Mouse (Mus musculus) ES-Bruce4 (cell line): ENCODE results near the gene Adam17. TPM values are rescaled to one million over a fixed set of nuclear protein-coding genes. Genes with fewer than 3 reads are reported as not detected.

ENCODE experiments used
- H3K27ac ChIP-seq: 2 replicates; pipeline ENCODE4 v1.5.1; 2012; ENCODE audit warnings: low read length, inconsistent platforms; ENCODE audit not compliant: insufficient read depth
- H3K27me3 ChIP-seq: 2 replicates; pipeline ENCODE4 v1.6.1; 2012; ENCODE audit warnings: mild to moderate bottlenecking, low read length, inconsistent platforms; ENCODE audit not compliant: control insufficient read depth, poor library complexity, insufficient read depth, severe bottlenecking
- H3K36me3 ChIP-seq: 2 replicates; pipeline ENCODE4 v1.6.1; 2012; ENCODE audit warnings: inconsistent platforms, mild to moderate bottlenecking, low read length, moderate library complexity; ENCODE audit not compliant: control insufficient read depth, poor library complexity, insufficient read depth, severe bottlenecking
- H3K4me1 ChIP-seq: one replicate; pipeline ENCODE4 v1.8.1; 2011; ENCODE audit warnings: low read length; ENCODE audit not compliant: control insufficient read depth, insufficient read depth
- H3K4me3 ChIP-seq: 2 replicates; pipeline ENCODE4 v1.5.1; 2011; ENCODE audit warnings: low read depth, mild to moderate bottlenecking, low read length
- H3K9ac ChIP-seq: 2 replicates; pipeline ENCODE4 v1.6.1; 2012; ENCODE audit warnings: low read depth, mild to moderate bottlenecking, inconsistent platforms; ENCODE audit not compliant: poor library complexity, severe bottlenecking
- H3K9me3 ChIP-seq: replicated peaks from 2 replicates; pipeline ENCODE4 v1.6.1; 2012; ENCODE audit warnings: mild to moderate bottlenecking, low read length, inconsistent platforms; ENCODE audit not compliant: control insufficient read depth, poor library complexity, insufficient read depth, severe bottlenecking
- CTCF ChIP-seq: IDR thresholded peaks from one replicate; pipeline ENCODE4 v1.8.1; 2011; ENCODE audit warnings: low read depth, low read length
- EP300 ChIP-seq: IDR thresholded peaks from 2 replicates; pipeline ENCODE4 v1.6.1; 2011; ENCODE audit warnings: low read depth, low read length; ENCODE audit not compliant: insufficient read depth
- POLR2A ChIP-seq: IDR thresholded peaks from one replicate; pipeline ENCODE4 v1.8.1; 2011; ENCODE audit warnings: low read length; ENCODE audit not compliant: insufficient read depth
- polyA plus RNA-seq: library from polyadenylated mRNA; stranded (reverse); fragments of >200 nt; gene quantifications from 2 replicates; pipeline ENCODE4 v1.2.4, GENCODE M21; 2011; ENCODE audit warnings: low read depth; ENCODE audit not compliant: missing spikeins, insufficient read depth, insufficient read length

The Adam17 gene
- polyA plus RNA-seq, 1 experiment: 36.4 TPM

- Histone ChIP-seq H3K27me3 (no peaks in the 10 kb centered on the region), H3K4me3 (no peak overlapping the region), H3K4me1 (no peaks in the 10 kb centered on the region), H3K9ac (no peak overlapping the region), H3K36me3 (no peaks in the 10 kb centered on the region), H3K27ac (no peak overlapping the region), H3K9me3 (no peaks in the 10 kb centered on the region)
- no peak for TF ChIP-seq EP300
- no peak for TF ChIP-seq CTCF
Observed at GRCm38 (mm10) chr12:21375376-21376157, 2.1 kb upstream of the Adam17 start.

DNA sequence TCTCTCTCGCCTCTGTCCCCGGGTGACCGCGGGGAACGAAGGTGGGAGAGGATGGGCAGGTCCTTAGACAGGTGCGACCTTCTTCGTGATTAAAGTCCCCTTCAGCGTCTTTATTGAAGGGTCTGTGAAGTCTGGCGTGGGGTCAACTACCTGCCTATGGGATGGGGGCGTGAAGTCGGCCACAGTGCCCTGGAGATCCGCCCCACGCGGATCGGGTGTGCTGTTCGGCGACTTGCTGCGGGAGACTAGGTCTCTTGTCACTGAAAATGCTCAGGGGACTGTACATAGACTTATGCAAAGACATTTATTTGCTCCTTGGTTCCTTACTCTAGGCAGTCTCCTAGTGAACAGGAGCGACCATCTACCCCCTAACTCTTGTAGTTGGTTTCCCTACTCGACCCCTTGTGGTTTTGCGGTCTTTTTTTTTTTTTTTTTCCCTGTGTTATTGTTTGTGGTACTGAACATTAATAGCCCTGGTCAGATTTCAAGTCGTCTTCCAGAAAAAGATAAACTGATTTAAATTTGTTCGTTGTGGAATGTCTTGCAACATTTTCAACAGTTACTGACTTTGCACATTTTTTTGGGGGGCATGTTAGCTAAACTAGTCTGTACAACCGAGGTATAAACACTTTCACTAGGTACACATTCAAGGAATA is 516 bp upstream of the Adam17 start:
- no peak for TF ChIP-seq CTCF
- TF ChIP-seq POLR2A: no peak
- no peak for TF ChIP-seq EP300
- H3K4me3 ChIP-seq: peak overlapping the region; percentile 80
- no peaks in the 10 kb centered on the region for H3K27me3 ChIP-seq
- peak overlapping the region; percentile 73 for H3K27ac ChIP-seq
- H3K9ac ChIP-seq: peak overlapping the region; percentile 83
- H3K36me3 ChIP-seq: no peaks in the 10 kb centered on the region
- H3K9me3 ChIP-seq: no peaks in the 10 kb centered on the region
- no peaks in the 10 kb centered on the region for H3K4me1 ChIP-seq

DNA sequence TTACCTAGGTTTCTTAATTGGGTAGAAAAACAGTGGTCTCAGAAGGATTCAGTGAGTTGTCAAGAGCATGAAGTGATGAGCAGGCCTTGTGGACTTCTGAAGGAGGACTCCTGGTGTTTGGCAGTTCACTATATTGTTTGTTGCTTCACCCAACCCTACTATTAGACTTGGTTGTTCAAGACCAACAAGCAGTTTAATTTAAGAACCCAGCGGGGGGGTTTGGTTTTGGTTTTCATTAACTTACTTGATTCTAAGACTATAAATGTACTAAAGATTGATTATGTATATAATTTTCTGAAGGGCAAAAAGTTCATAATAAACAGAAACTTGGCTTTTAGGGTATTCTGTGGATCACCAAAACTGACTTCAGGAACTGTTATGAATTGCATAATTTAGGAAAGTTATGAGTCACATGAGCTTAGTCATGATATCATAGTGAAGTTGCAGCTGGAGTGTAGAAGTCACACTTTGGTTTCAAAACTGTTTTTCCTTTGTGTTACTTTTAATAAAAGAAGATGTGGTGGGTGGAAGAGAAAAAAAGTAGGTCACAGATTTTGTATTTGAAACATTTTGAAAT is 3.3 kb downstream of the Adam17 start:
- no peaks in the 10 kb centered on the region for H3K9me3 ChIP-seq
- H3K4me3 ChIP-seq: no peak overlapping the region
- H3K27me3 ChIP-seq: no peaks in the 10 kb centered on the region
- TF ChIP-seq POLR2A: no peak
- no peak for TF ChIP-seq CTCF
- TF ChIP-seq EP300: no peak
- H3K4me1 ChIP-seq: no peaks in the 10 kb centered on the region
- no peak overlapping the region for H3K27ac ChIP-seq
- no peaks in the 10 kb centered on the region for H3K36me3 ChIP-seq
- no peak overlapping the region for H3K9ac ChIP-seq

DNA sequence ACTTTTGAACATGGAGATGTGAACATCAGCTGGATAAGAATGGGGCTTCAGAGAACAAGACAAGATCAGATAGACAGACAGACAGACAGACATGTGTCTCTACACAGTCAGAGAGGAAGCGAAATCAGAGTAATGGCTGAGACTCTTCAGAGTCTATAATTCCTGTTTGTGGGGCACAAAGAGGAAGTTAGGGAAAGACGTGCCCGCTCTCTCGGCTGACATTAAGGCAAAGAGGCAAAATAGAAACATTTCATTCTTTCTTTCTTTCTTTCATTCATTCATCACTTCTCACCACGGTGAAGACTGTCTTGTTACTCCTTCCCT is 4.4 kb downstream of the Adam17 start:
- H3K27ac ChIP-seq: no peak overlapping the region

DNA sequence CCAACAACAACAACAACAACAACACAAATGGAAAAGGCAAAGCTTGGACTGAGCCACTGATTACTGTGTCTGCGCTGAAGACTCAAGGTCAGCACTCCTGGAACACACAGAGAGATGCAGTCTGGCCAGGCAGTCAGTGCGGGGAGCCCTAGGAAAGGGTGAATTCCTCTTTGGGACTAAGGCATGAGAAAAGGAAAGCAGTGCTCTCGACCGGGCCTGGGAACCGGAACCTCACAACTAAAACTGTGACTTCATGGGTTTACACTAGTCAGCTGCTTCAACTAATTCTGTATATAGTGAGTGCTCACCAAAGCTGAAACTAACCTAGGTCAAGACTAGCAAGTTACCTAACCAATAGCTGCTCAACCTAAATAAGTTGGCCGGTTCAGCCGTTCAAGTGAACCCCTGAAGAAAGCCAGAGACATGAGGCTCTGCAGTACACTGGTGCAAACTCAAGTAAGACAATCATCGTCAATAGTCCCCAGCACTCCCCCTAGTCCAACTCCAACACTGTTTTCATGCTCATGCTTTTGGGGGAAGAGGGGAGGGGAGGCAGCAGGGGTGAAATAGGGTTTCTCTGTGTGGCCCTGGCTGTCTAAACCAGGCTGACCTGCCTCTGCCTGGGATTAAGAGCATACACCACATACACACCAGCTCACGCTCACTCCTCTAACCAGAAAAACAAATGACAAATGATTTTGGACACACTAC is 4.9 kb downstream of the Adam17 start:
- Histone ChIP-seq H3K4me1 (no peaks in the 10 kb centered on the region), H3K9ac (no peak overlapping the region), H3K4me3 (no peak overlapping the region), H3K9me3 (no peaks in the 10 kb centered on the region), H3K27ac (no peak overlapping the region), H3K36me3 (no peaks in the 10 kb centered on the region), H3K27me3 (no peaks in the 10 kb centered on the region)
- TF ChIP-seq EP300: no peak
- no peak for TF ChIP-seq POLR2A
- no peak for TF ChIP-seq CTCF

More for the DNA sequence above, 4.4 kb downstream of the Adam17 start:
- Histone ChIP-seq H3K27me3 (no peaks in the 10 kb centered on the region), H3K4me1 (no peaks in the 10 kb centered on the region), H3K4me3 (no peak overlapping the region), H3K36me3 (no peaks in the 10 kb centered on the region), H3K9me3 (no peaks in the 10 kb centered on the region), H3K9ac (no peak overlapping the region)
- TF ChIP-seq EP300 (no peak), POLR2A (no peak), CTCF (no peak)
